Mouse (Mus musculus) T-cell, adult 2 months (primary cell): ENCODE measurements at regions not wholly inside any gene's neighbourhood (a gene's known extent, or its start where the extent isn't known, plus 50 kb on each side); places are given as distances from the start of the nearest gene placed in this dataset.

Experiments
- DNase-seq: peaks from one replicate; pipeline ENCODE4 v3.0.0; 2022; ENCODE audit warnings: low spot score

GRCm38 (mm10) chr10:67339371-67339929, 54.3 kb upstream of the Nrbf2 start:
- DNase-seq: no peak

- no peak for DNase-seq
Measured at GRCm38 (mm10) chr10:67344722-67345121, 59.6 kb upstream of the Nrbf2 start.

- no peak for DNase-seq
Measured at GRCm38 (mm10) chr10:67350956-67351355, 65.9 kb upstream of the Nrbf2 start.

- DNase-seq: no peak
Measured at GRCm38 (mm10) chr10:67360793-67361192, 75.7 kb upstream of the Nrbf2 start.

GRCm38 (mm10) chr10:67361281-67361680, 76.2 kb upstream of the Nrbf2 start:
- no peak for DNase-seq

GRCm38 (mm10) chr10:67364595-67364994, 79.5 kb upstream of the Nrbf2 start:
- DNase-seq: no peak

GRCm38 (mm10) chr10:67365158-67365557, 80.1 kb upstream of the Nrbf2 start:
- no peak for DNase-seq

- no peak for DNase-seq
Measured at GRCm38 (mm10) chr10:67372569-67373161, 87.6 kb upstream of the Nrbf2 start.

- DNase-seq: no peak
Measured at GRCm38 (mm10) chr10:67376638-67377037, 91.5 kb upstream of the Nrbf2 start.

GRCm38 (mm10) chr10:67377643-67378223, 92.6 kb upstream of the Nrbf2 start:
- no peak for DNase-seq

GRCm38 (mm10) chr10:67380174-67380573, 95.1 kb upstream of the Nrbf2 start:
- DNase-seq: no peak

GRCm38 (mm10) chr10:67383352-67383751, 98.2 kb upstream of the Nrbf2 start:
- no peak for DNase-seq

GRCm38 (mm10) chr10:67383802-67384567, 98.9 kb upstream of the Nrbf2 start:
- DNase-seq: no peak

- DNase-seq: no peak
Measured at GRCm38 (mm10) chr10:67384568-67384958, 99.5 kb upstream of the Nrbf2 start.

GRCm38 (mm10) chr10:67385966-67386365, 100.9 kb upstream of the Nrbf2 start:
- DNase-seq: no peak

GRCm38 (mm10) chr10:67388755-67389154, 103.7 kb upstream of the Nrbf2 start:
- DNase-seq: no peak

GRCm38 (mm10) chr10:67400434-67400833, 115.3 kb upstream of the Nrbf2 start:
- peak; percentile 26 for DNase-seq

- DNase-seq: no peak
Measured at GRCm38 (mm10) chr10:67401409-67401808, 116.3 kb upstream of the Nrbf2 start.

- DNase-seq: no peak
Measured at GRCm38 (mm10) chr10:67417529-67417928, 117.7 kb upstream of the Egr2 start.

- DNase-seq: no peak
Measured at GRCm38 (mm10) chr10:67420761-67421160, 114.5 kb upstream of the Egr2 start.

GRCm38 (mm10) chr10:67425407-67425806, 109.9 kb upstream of the Egr2 start:
- DNase-seq: no peak

GRCm38 (mm10) chr10:67427220-67427619, 108.1 kb upstream of the Egr2 start:
- peak; percentile 7 for DNase-seq

GRCm38 (mm10) chr10:67430805-67431204, 104.5 kb upstream of the Egr2 start:
- peak; percentile 9 for DNase-seq
